8 mouse cellular contexts compared by ENCODE assay signal in genomic region chr9:72766789-72767349, GRCm38 (mm10). TPM values are rescaled to one million over a fixed set of nuclear protein-coding genes. Genes with fewer than 3 reads are reported as not detected.
DNase-seq lines count a peak whose midpoint lies in the region; ATAC-seq and TF ChIP-seq lines count a peak whose summit lies in the region.

No protein-coding gene starts in this region.

- H3K27ac ChIP-seq in hindbrain, postnatal 0 days, result peak overlapping the region; percentile 3; the same call in 1 of the 2 replicates

- peak overlapping the region; percentile 32 for H3K4me3 ChIP-seq in hindbrain, postnatal 0 days (ENCODE audit: low read length)

- 0 out of 2 replicates have a peak, but pooled peaks cover 3% of the 10 kb centered on the region for H3K4me1 ChIP-seq in hindbrain, postnatal 0 days (ENCODE audit: insufficient read depth, low read length)

- no peaks in the 10 kb centered on the region for H3K27me3 ChIP-seq in hindbrain, postnatal 0 days (ENCODE audit: insufficient read depth, low read length)

- H3K9ac ChIP-seq in hindbrain, postnatal 0 days (replicated peaks; ENCODE audit: low read length), result peak overlapping the region; percentile 43

- no peaks in the 10 kb centered on the region for H3K36me3 ChIP-seq in hindbrain, postnatal 0 days (ENCODE audit: insufficient read depth, low read length)

- TF ChIP-seq CTCF in hindbrain, postnatal 0 days (IDR thresholded peaks at IDR 0.05; ENCODE audit: low read depth), result peak; percentile 93

- ATAC-seq in hindbrain, postnatal 0 days, result peak; percentile 88

- H3K9me3 ChIP-seq in hindbrain, postnatal 0 days (ENCODE audit: low read length), result no peaks in the 10 kb centered on the region

- peak; percentile 72 for DNase-seq in WW6 (ENCODE audit: low read depth, low spot score)
- DNase-seq in cerebellum, postnatal 36 days, result peak; percentile 78 to 81
- DNase-seq in gastrocnemius, adult 8-10 months (ENCODE audit: low spot score in 2 of 2), result peak; percentile 62 to 73
- DNase-seq in hindbrain, postnatal 0 days (ENCODE audit: low spot score), result peak; percentile 94
- peak; percentile 93 to 95 for DNase-seq in left cerebral cortex, adult 18-20 months (ENCODE audit: low spot score in 2 of 2)
- peak; percentile 81 to 90 for DNase-seq in lung, postnatal 4 days
- DNase-seq in right cerebral cortex, adult 2 months (ENCODE audit: low spot score in 2 of 2), result peak; percentile 97
- peak; percentile 47 for DNase-seq in urinary bladder, postnatal 10 days (ENCODE audit: low spot score)

- peak overlapping the region; percentile 58 for H3K4me2 ChIP-seq in hindbrain, postnatal 0 days (ENCODE audit: low read depth, low read length)

- 1% methylated on average over 17 of the region's 17 CpGs for WGBS in hindbrain, postnatal 0 days

RNA-seq across cellular contexts. Expression of gene Prtg, which starts 39.8 kb away (rescaled TPM):
- total RNA-seq in gastrocnemius, adult 8-10 months (2022), result under 1 TPM; 0.07 to 0.38 (median 0.12) TPM
- total RNA-seq in hindbrain, postnatal 0 days (2014; rRNA removed), result 1.4 and 4.4 TPM in 2 replicates
- polyA plus RNA-seq in hindbrain, postnatal 0 days (2015; fragmentation: Nextera tagmentation; extraction: Ambion mirVana), result 0.59 and 0.65 TPM in 2 replicates
- total RNA-seq in left cerebral cortex, adult 18-20 months (2021), result 1 to 10 TPM; 1.7 to 3.0 TPM

Comparison
In these comparisons a context has a peak if more than half of its experiments do, and no peak if none do; other contexts are left out.
1. Peak in every context shown above with its lines: DNase-seq, ATAC-seq, H3K4me3 ChIP-seq and H3K27ac ChIP-seq.
2. DNase-seq: peak in every context shown above with its lines; median percentile 97 in right cerebral cortex, adult 2 months; 94 in hindbrain, postnatal 0 days; 94 in left cerebral cortex, adult 18-20 months; 86 in lung, postnatal 4 days; 80 in cerebellum, postnatal 36 days; 72 in WW6; 68 in gastrocnemius, adult 8-10 months; 47 in urinary bladder, postnatal 10 days.